Mouse (Mus musculus): ENCODE data around the gene Arhgap24. TPM values are rescaled to one million over a fixed set of nuclear protein-coding genes. Genes with fewer than 3 reads are reported as not detected.

The Arhgap24 gene
- total and polyA plus RNA-seq, 3 experiments = 34.7 to 51.6 (median 47.9) TPM

DNA sequence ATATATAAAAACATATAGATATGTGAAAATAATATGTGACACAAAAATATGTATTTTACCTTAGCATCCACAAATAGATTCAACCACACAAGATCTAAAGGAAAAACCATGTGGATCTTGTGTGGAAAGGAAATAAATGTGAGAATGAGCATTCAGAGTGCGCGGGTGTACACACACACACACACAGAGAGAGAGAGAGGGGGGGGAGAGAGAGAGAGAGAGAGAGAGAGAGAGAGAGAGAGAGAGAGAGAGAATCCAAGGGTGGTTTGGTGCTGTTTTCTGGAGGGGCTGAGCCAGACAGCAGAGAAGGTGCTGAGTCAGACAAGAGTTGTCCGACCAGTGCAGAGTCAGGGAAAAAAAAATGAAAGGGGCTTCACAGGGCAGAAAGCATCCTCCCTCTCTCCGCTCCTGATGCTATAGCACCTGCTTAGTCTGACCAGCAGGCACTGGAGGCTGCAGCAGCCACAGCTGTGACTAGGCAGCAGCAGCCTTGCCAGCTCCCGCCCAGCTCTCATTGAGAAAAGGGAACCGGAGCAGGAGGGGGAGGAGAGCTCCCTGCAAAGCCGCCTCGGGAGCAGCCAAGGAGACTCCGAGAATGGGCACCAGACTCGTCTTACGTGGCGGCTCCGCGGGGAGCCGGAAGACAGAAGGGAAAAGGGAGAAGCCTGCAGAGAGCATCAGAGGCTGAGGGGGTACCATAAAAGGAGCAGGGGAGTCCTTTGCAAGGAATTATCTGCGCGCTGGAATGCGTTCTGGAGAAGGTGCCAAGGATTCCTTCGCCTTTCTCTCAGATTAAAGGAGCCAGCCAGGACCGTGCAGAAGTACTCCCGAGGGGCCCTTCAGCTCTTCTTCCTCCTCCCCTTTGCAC lies 363.8 kb downstream of the Arhgap24 start:
- no peaks in the 10 kb centered on the region for H3K27me3 ChIP-seq (replicated peaks)
- in situ Hi-C loops (cut with MboI; ENCODE audit: low pct_ligation_motif_present, low pct_unique_long_range_greater_than_20kb, low sequenced_read_pairs) = no loop called here
- no peak overlapping the region for H3K27ac ChIP-seq (ENCODE audit: insufficient read depth, low read depth)
- no peak overlapping the region for H3K4me3 ChIP-seq (replicated peaks in 1 of 3; ENCODE audit: low read depth in 2 of 3, low read length in 2 of 3, poor library complexity in 1 of 3)
- no peak overlapping the region for H3K9ac ChIP-seq (ENCODE audit: insufficient read depth, low read depth)
- H3K9me3 ChIP-seq (replicated peaks; ENCODE audit: low read length) = no peaks in the 10 kb centered on the region
- DNase-seq (ENCODE audit: extremely low read depth) = no peak
- peaks cover 5 to 78% of the 10 kb centered on the region in 2 experiments for H3K36me3 ChIP-seq (replicated peaks in 1 of 2; ENCODE audit: control insufficient read depth in 1 of 2, insufficient read depth in 1 of 2, low read length in 1 of 2)
- no peak overlapping the region for H3K4me2 ChIP-seq (ENCODE audit: insufficient read depth, low read depth, poor library complexity, severe bottlenecking)
- no peaks in the 10 kb centered on the region for H3K79me2 ChIP-seq (replicated peaks; ENCODE audit: control insufficient read depth, extremely low read depth, insufficient read depth, poor library complexity, severe bottlenecking)
- H3K4me1 ChIP-seq (ENCODE audit: control insufficient read depth in 1 of 2, insufficient read depth in 2 of 2) = no peaks in the 10 kb centered on the region
- dilution Hi-C loops (cut with MboI; ENCODE audit: extremely low pct_ligation_motif_present, extremely low pct_unique_long_range_greater_than_20kb, low sequenced_read_pairs) = no loop called here
- no peak for TF ChIP-seq MXI1 (IDR thresholded peaks at IDR 0.05; ENCODE audit: low read depth, low read length)
- TF ChIP-seq NRF1 (IDR thresholded peaks at IDR 0.05; ENCODE audit: low read depth, low read length) = no peak
- TF ChIP-seq USF1 (IDR thresholded peaks at IDR 0.05; ENCODE audit: low read depth, low read length) = no peak
- TF ChIP-seq ZC3H11A (IDR thresholded peaks at IDR 0.05; ENCODE audit: low read depth, low read length) = no peak
- no peak for TF ChIP-seq MYC (IDR thresholded peaks at IDR 0.05; ENCODE audit: low read depth, low read length)
- TF ChIP-seq HCFC1 (IDR thresholded peaks at IDR 0.05; ENCODE audit: low read depth, low read length) = no peak
- TF ChIP-seq POLR2AphosphoS2 (IDR thresholded peaks at IDR 0.05; ENCODE audit: low read depth, low read length) = no peak

GRCm38 (mm10) chr5:102845800-102846199 lies 364.6 kb downstream of the Arhgap24 start:
- peaks cover 5 to 75% of the 10 kb centered on the region in 2 experiments for H3K36me3 ChIP-seq (replicated peaks in 1 of 2; ENCODE audit: control insufficient read depth in 1 of 2, insufficient read depth in 1 of 2, low read length in 1 of 2)
- dilution Hi-C loops (cut with MboI; ENCODE audit: extremely low pct_ligation_motif_present, extremely low pct_unique_long_range_greater_than_20kb, low sequenced_read_pairs) = no loop called here
- no peak for DNase-seq (ENCODE audit: extremely low read depth)

DNA sequence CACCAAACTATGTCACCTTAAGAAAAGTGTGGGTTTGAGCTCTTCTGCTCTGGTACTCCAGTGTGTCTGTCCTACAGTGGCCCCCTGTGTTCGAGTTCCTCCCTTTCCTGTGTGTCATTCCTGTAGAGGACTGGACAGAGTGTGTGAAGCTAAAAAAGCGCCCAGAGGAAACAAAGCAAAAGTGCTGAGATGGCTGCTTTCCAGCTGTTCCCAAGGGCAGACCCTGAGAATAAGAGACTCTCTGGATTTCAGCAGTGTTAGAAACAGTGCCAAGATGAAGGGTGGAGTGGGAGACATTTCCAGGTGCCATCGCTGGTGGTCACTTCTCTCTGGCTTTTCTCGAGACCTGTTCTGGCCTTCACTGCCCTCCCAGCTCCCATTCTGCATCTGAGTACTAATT lies 366.7 kb downstream of the Arhgap24 start:
- Histone ChIP-seq H3K9me3 (replicated peaks; ENCODE audit: low read length) (peaks cover 3% of the 10 kb centered on the region), H3K4me3 (replicated peaks in 1 of 3; ENCODE audit: low read depth in 2 of 3, low read length in 2 of 3, poor library complexity in 1 of 3) (no peak overlapping the region), H3K4me2 (ENCODE audit: insufficient read depth, low read depth, poor library complexity, severe bottlenecking) (no peak overlapping the region), H3K9ac (ENCODE audit: insufficient read depth, low read depth) (no peak overlapping the region), H3K79me2 (replicated peaks; ENCODE audit: control insufficient read depth, extremely low read depth, insufficient read depth, poor library complexity, severe bottlenecking) (no peaks in the 10 kb centered on the region), H3K27ac (ENCODE audit: insufficient read depth, low read depth) (no peak overlapping the region), H3K36me3 (replicated peaks in 1 of 2; ENCODE audit: control insufficient read depth in 1 of 2, insufficient read depth in 1 of 2, low read length in 1 of 2) (peaks cover 0 to 68% of the 10 kb centered on the region in 2 experiments), H3K27me3 (replicated peaks) (no peaks in the 10 kb centered on the region), H3K4me1 (ENCODE audit: control insufficient read depth in 1 of 2, insufficient read depth in 2 of 2) (no peaks in the 10 kb centered on the region)
- in situ Hi-C loops (cut with MboI; ENCODE audit: low pct_ligation_motif_present, low pct_unique_long_range_greater_than_20kb, low sequenced_read_pairs) (no loop called here), dilution Hi-C loops (cut with MboI; ENCODE audit: extremely low pct_ligation_motif_present, extremely low pct_unique_long_range_greater_than_20kb, low sequenced_read_pairs) (no loop called here)
- DNase-seq (ENCODE audit: extremely low read depth) = no peak
- TF ChIP-seq BHLHE40 (IDR thresholded peaks at IDR 0.05; ENCODE audit: low read depth, low read length) (no peak), SMC3 (IDR thresholded peaks at IDR 0.05; ENCODE audit: low read depth, low read length) (no peak), NELFE (IDR thresholded peaks at IDR 0.05; ENCODE audit: low read depth, low read length) (no peak), CHD2 (IDR thresholded peaks at IDR 0.05; ENCODE audit: low read length) (no peak), JUN (IDR thresholded peaks at IDR 0.05; ENCODE audit: insufficient read depth, low read depth, low read length) (no peak), RAD21 (IDR thresholded peaks at IDR 0.05; ENCODE audit: low read depth, low read length) (no peak), POLR2A (IDR thresholded peaks at IDR 0.05; ENCODE audit: low read depth, low read length) (no peak), MEF2A (IDR thresholded peaks at IDR 0.05; ENCODE audit: borderline replicate concordance, low read depth, low read length) (no peak), TBP (conservative IDR thresholded peaks at IDR 0.05; ENCODE audit: low read depth, low read length) (no peak), TCF12 (IDR thresholded peaks at IDR 0.05; ENCODE audit: low read depth, low read length) (no peak)

More at GRCm38 (mm10) chr5:102845800-102846199, 364.6 kb downstream of the Arhgap24 start:
- Histone ChIP-seq H3K4me1 (ENCODE audit: control insufficient read depth in 1 of 2, insufficient read depth in 2 of 2) (no peaks in the 10 kb centered on the region), H3K27ac (ENCODE audit: insufficient read depth, low read depth) (no peak overlapping the region), H3K9ac (ENCODE audit: insufficient read depth, low read depth) (no peak overlapping the region), H3K9me3 (replicated peaks; ENCODE audit: low read length) (no peaks in the 10 kb centered on the region), H3K4me2 (ENCODE audit: insufficient read depth, low read depth, poor library complexity, severe bottlenecking) (no peak overlapping the region), H3K27me3 (replicated peaks) (no peaks in the 10 kb centered on the region), H3K4me3 (replicated peaks in 1 of 3; ENCODE audit: low read depth in 2 of 3, low read length in 2 of 3, poor library complexity in 1 of 3) (no peak overlapping the region), H3K79me2 (replicated peaks; ENCODE audit: control insufficient read depth, extremely low read depth, insufficient read depth, poor library complexity, severe bottlenecking) (no peaks in the 10 kb centered on the region)
- TF ChIP-seq RAD21 (IDR thresholded peaks at IDR 0.05; ENCODE audit: low read depth, low read length) (no peak), HCFC1 (IDR thresholded peaks at IDR 0.05; ENCODE audit: low read depth, low read length) (no peak), ETS1 (conservative IDR thresholded peaks at IDR 0.05; ENCODE audit: low read depth, low read length) (no peak), TCF12 (IDR thresholded peaks at IDR 0.05; ENCODE audit: low read depth, low read length) (no peak), KAT2A (IDR thresholded peaks at IDR 0.05; ENCODE audit: insufficient replicate concordance, low read length) (no peak), MYC (IDR thresholded peaks at IDR 0.05; ENCODE audit: low read depth, low read length) (no peak), PAX5 (IDR thresholded peaks at IDR 0.05; ENCODE audit: low read length) (no peak), SIN3A (IDR thresholded peaks at IDR 0.05; ENCODE audit: low read length) (no peak)
- in situ Hi-C loops (cut with MboI; ENCODE audit: low pct_ligation_motif_present, low pct_unique_long_range_greater_than_20kb, low sequenced_read_pairs) = no loop called here
